Mouse (Mus musculus) spleen, postnatal 0 days (tissue): ENCODE data around the gene 5830411N06Rik. TPM values are rescaled to one million over a fixed set of nuclear protein-coding genes. Genes with fewer than 3 reads are reported as not detected.

Experiments
- polyA plus RNA-seq: library from polyadenylated mRNA; unstranded; fragments of >200 nt; fragmentation: Nextera tagmentation; extraction: Ambion mirVana; gene quantifications from 2 replicates; pipeline ENCODE4 v1.2.1, GENCODE M21; 2015

Gene 5830411N06Rik
- 0.04 and 0.07 TPM in 2 replicates for polyA plus RNA-seq

GRCm38 (mm10) chr7:140247216-140247615, at the start of gene 5830411N06Rik:
Gene 5830411N06Rik, plus strand, starts transcription at chr7:140247284.

GRCm38 (mm10) chr7:140205864-140206263, 41.2 kb upstream of the 5830411N06Rik start, which contains the start of gene Olfr524:
Gene Olfr524, minus strand, starts transcription at chr7:140205964.

GRCm38 (mm10) chr7:140217967-140218366, 29.1 kb upstream of the 5830411N06Rik start, which contains the start of gene Cd163l1:
Gene Cd163l1, plus strand, starts transcription at chr7:140218267.

GRCm38 (mm10) chr7:140320558-140320957, 73.5 kb downstream of the 5830411N06Rik start, which contains the start of gene Olfr525:
Gene Olfr525, plus strand, starts transcription at chr7:140320858.

GRCm38 (mm10) chr7:140333717-140334116, 86.6 kb downstream of the 5830411N06Rik start, which contains the start of gene Olfr527:
Gene Olfr527, plus strand, starts transcription at chr7:140334017.

Other genes starting within 250 kb of the 5830411N06Rik start
- gene Zfp511, start 210.9 kb upstream of the 5830411N06Rik start, polyA plus RNA-seq: 21.9 and 22.6 TPM in 2 replicates
- gene Tubgcp2, start 210.6 kb upstream of the 5830411N06Rik start, polyA plus RNA-seq: 28.0 TPM in 2 replicates
- gene Msx3, start 198.2 kb upstream of the 5830411N06Rik start, polyA plus RNA-seq: not detected in 2 replicates
- gene Caly, start 164.7 kb upstream of the 5830411N06Rik start, polyA plus RNA-seq: 0.23 and 0.30 TPM in 2 replicates
- gene Prap1, start 153.9 kb upstream of the 5830411N06Rik start, polyA plus RNA-seq: not detected in 2 replicates
- gene Fuom, start 144.8 kb upstream of the 5830411N06Rik start, polyA plus RNA-seq: 9.7 and 10.0 TPM in 2 replicates
- 14.4 and 15.9 TPM in 2 replicates for gene Paox, start 131.5 kb upstream of the 5830411N06Rik start, polyA plus RNA-seq
- gene Echs1, start 130.8 kb upstream of the 5830411N06Rik start, polyA plus RNA-seq: 45.9 and 53.3 TPM in 2 replicates
- gene Mtg1, start 109.7 kb upstream of the 5830411N06Rik start, polyA plus RNA-seq: 16.9 and 18.4 TPM in 2 replicates
- 0.04 TPM in 1 of 2 replicates, not detected in the other for gene Sprn, start 92.4 kb upstream of the 5830411N06Rik start, polyA plus RNA-seq
- not detected in 2 replicates for gene Olfr522, start 82.5 kb upstream of the 5830411N06Rik start, polyA plus RNA-seq
- gene Olfr523, start 74.1 kb upstream of the 5830411N06Rik start, polyA plus RNA-seq: not detected in 2 replicates
- not detected in 2 replicates for gene Olfr524, start 41.3 kb upstream of the 5830411N06Rik start, polyA plus RNA-seq
- 0.65 and 1.1 TPM in 2 replicates for gene Cd163l1, start 29.0 kb upstream of the 5830411N06Rik start, polyA plus RNA-seq
- not detected in 2 replicates for gene Olfr525, start 73.6 kb downstream of the 5830411N06Rik start, polyA plus RNA-seq
- gene Olfr527, start 86.7 kb downstream of the 5830411N06Rik start, polyA plus RNA-seq: not detected in 2 replicates
- gene Olfr60, start 114.4 kb downstream of the 5830411N06Rik start, polyA plus RNA-seq: not detected in 2 replicates
- gene Olfr530, start 129.0 kb downstream of the 5830411N06Rik start, polyA plus RNA-seq: 0.06 TPM in 1 of 2 replicates, not detected in the other
- not detected in 2 replicates for gene Olfr531, start 155.6 kb downstream of the 5830411N06Rik start, polyA plus RNA-seq
- not detected in 2 replicates for gene Olfr532, start 174.4 kb downstream of the 5830411N06Rik start, polyA plus RNA-seq
- gene Olfr533, start 216.1 kb downstream of the 5830411N06Rik start, polyA plus RNA-seq: not detected in 2 replicates
- gene Olfr535, start 236.9 kb downstream of the 5830411N06Rik start, polyA plus RNA-seq: not detected in 2 replicates